Mouse (Mus musculus): ENCODE data around the gene Myo7a. TPM values are rescaled to one million over a fixed set of nuclear protein-coding genes. Genes with fewer than 3 reads are reported as not detected.

The Myo7a gene
- total and polyA plus RNA-seq, 2 experiments from 2014 or later, result 11.9 to 50.8 TPM

GRCm38 (mm10) chr7:98131751-98132150, 12.4 kb upstream of the Myo7a start:
- H3K4me3 ChIP-seq (ENCODE audit: low read length), result no peak overlapping the region
- TF ChIP-seq CTCF (IDR thresholded peaks at IDR 0.05; ENCODE audit: low read depth), result peak; percentile 45
- peaks cover 17% of the 10 kb centered on the region for H3K36me3 ChIP-seq (ENCODE audit: insufficient read depth, low read length)
- H3K9ac ChIP-seq (replicated peaks; ENCODE audit: low read length), result no peak overlapping the region
- WGBS, result 91% methylated on average over 8 of the region's 8 CpGs
- no peaks in the 10 kb centered on the region for H3K9me3 ChIP-seq (ENCODE audit: low read length)
- DNase-seq (ENCODE audit: low spot score) (no peak), ATAC-seq (0 out of 2 replicates have a peak, but pooled peaks have one; percentile 31)
- H3K27me3 ChIP-seq (ENCODE audit: insufficient read depth, low read length), result no peaks in the 10 kb centered on the region
- no peak overlapping the region for H3K4me2 ChIP-seq (ENCODE audit: low read depth, low read length)
- no peak overlapping the region for H3K27ac ChIP-seq
- no peaks in the 10 kb centered on the region for H3K4me1 ChIP-seq (ENCODE audit: insufficient read depth, low read length)

GRCm38 (mm10) chr7:98125473-98125872, 6.1 kb upstream of the Myo7a start:
- H3K9ac ChIP-seq (replicated peaks; ENCODE audit: low read length), result no peak overlapping the region
- H3K4me2 ChIP-seq (ENCODE audit: low read depth, low read length), result no peak overlapping the region
- H3K4me1 ChIP-seq (ENCODE audit: insufficient read depth, low read length), result no peaks in the 10 kb centered on the region
- DNase-seq (ENCODE audit: low spot score), result peak; percentile 39
- no peak overlapping the region for H3K4me3 ChIP-seq (ENCODE audit: low read length)
- TF ChIP-seq CTCF (IDR thresholded peaks at IDR 0.05; ENCODE audit: low read depth), result peak; percentile 55
- ATAC-seq, result no peak
- 43% methylated on average over 5 of the region's 5 CpGs for WGBS
- H3K27me3 ChIP-seq (ENCODE audit: insufficient read depth, low read length), result no peaks in the 10 kb centered on the region
- H3K9me3 ChIP-seq (ENCODE audit: low read length), result no peaks in the 10 kb centered on the region
- H3K36me3 ChIP-seq (ENCODE audit: insufficient read depth, low read length), result peaks cover 8% of the 10 kb centered on the region; the same call in 1 of the 2 replicates
- no peak overlapping the region for H3K27ac ChIP-seq

DNA sequence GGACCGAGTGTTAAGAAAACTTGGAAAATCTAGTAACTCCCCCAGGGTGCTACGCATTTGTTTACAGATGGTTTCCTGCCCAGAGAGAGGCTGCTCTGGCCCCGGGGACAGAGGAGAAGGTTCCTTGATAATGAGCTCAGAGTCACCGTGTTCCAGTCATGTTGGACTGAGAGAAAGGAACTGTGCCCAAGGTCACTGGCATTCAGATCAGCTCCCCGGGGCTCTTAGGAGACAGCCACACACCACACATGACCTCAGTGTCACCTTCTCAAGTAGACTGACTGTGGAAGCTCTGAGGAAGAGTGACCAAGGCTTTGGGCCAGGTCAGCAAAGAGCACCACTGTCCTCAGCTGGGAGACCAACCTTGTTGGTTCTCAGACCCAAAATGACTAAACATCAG, 5.4 kb upstream of the Myo7a start:
- no peaks in the 10 kb centered on the region for H3K27me3 ChIP-seq (ENCODE audit: insufficient read depth, low read length)
- DNase-seq (ENCODE audit: low spot score), result no peak
- peaks cover 3% of the 10 kb centered on the region; the same call in 1 of the 2 replicates for H3K36me3 ChIP-seq (ENCODE audit: insufficient read depth, low read length)
- H3K4me3 ChIP-seq (ENCODE audit: low read length), result no peak overlapping the region
- ATAC-seq, result no peak
- 69% methylated on average over 5 of the region's 5 CpGs for WGBS
- H3K4me2 ChIP-seq (ENCODE audit: low read depth, low read length), result no peak overlapping the region
- TF ChIP-seq CTCF (IDR thresholded peaks at IDR 0.05; ENCODE audit: low read depth), result no peak
- no peaks in the 10 kb centered on the region for H3K9me3 ChIP-seq (ENCODE audit: low read length)
- H3K27ac ChIP-seq, result no peak overlapping the region
- H3K4me1 ChIP-seq (ENCODE audit: insufficient read depth, low read length), result no peaks in the 10 kb centered on the region
- H3K9ac ChIP-seq (replicated peaks; ENCODE audit: low read length), result no peak overlapping the region

DNA sequence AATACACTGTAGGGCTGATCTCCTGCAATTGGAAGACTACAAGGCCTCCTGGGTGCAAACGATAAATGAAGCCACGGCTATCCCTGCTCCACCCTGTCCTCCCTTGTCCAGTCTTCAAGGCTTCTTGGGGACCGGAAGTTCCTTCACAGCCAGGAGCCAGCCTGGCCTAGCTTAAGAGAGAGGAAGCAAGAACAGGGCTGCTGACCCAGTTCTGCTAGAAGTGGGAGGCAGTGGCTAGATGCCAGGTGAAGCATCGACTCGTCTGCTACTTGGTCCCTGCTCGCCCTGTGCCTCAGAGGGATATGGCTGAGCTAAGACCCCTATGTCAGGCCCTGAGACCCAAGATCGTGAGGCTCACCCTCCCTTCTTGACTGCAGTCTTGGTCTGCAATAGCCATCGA, 2.3 kb upstream of the Myo7a start:
- Histone ChIP-seq H3K4me2 (ENCODE audit: low read depth, low read length) (no peak overlapping the region), H3K36me3 (ENCODE audit: insufficient read depth, low read length) (no peaks in the 10 kb centered on the region), H3K9me3 (ENCODE audit: low read length) (no peaks in the 10 kb centered on the region), H3K9ac (replicated peaks; ENCODE audit: low read length) (no peak overlapping the region), H3K27me3 (ENCODE audit: insufficient read depth, low read length) (no peaks in the 10 kb centered on the region), H3K4me1 (ENCODE audit: insufficient read depth, low read length) (no peaks in the 10 kb centered on the region), H3K27ac (no peak overlapping the region), H3K4me3 (ENCODE audit: low read length) (no peak overlapping the region)
- ATAC-seq (no peak), DNase-seq (ENCODE audit: low spot score) (no peak)
- TF ChIP-seq CTCF (IDR thresholded peaks at IDR 0.05; ENCODE audit: low read depth), result no peak
- WGBS, result 70% methylated on average over 8 of the region's 8 CpGs

- no peaks in the 10 kb centered on the region for H3K4me1 ChIP-seq (ENCODE audit: insufficient read depth, low read length)
- no peak for DNase-seq (ENCODE audit: low spot score)
- no peak overlapping the region for H3K4me3 ChIP-seq (ENCODE audit: low read length)
- H3K27me3 ChIP-seq (ENCODE audit: insufficient read depth, low read length), result no peaks in the 10 kb centered on the region
- no peaks in the 10 kb centered on the region for H3K36me3 ChIP-seq (ENCODE audit: insufficient read depth, low read length)
- no peak for TF ChIP-seq CTCF (IDR thresholded peaks at IDR 0.05; ENCODE audit: low read depth)
- 83% methylated on average over 3 of the region's 3 CpGs for WGBS
- no peak overlapping the region for H3K9ac ChIP-seq (replicated peaks; ENCODE audit: low read length)
- H3K4me2 ChIP-seq (ENCODE audit: low read depth, low read length), result no peak overlapping the region
- no peak overlapping the region for H3K27ac ChIP-seq
- ATAC-seq, result no peak
- H3K9me3 ChIP-seq (ENCODE audit: low read length), result no peaks in the 10 kb centered on the region
Observed at GRCm38 (mm10) chr7:98121241-98121640, 1.9 kb upstream of the Myo7a start.

DNA sequence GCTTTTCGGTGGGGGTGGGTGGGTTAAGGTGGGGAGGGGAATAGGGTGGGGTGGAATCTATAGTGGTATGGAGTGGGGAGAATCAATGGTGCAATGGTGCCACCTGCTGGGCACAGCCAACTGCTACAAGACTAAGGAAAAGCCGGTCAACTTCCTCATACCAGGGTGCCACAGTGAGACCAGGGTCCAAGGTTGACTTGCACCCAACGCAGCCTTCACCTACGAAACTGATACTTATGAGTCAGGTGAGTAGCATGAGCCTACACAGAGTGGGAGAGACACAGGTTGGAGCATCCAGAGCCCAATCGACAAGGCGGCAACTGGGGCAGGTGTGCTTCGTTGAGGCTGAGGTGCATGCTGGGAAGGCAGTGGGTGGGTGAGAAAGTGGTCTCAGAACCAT, 1.0 kb upstream of the Myo7a start:
- Histone ChIP-seq H3K27ac (no peak overlapping the region), H3K9ac (replicated peaks; ENCODE audit: low read length) (no peak overlapping the region), H3K4me3 (ENCODE audit: low read length) (no peak overlapping the region), H3K27me3 (ENCODE audit: insufficient read depth, low read length) (no peaks in the 10 kb centered on the region), H3K4me1 (ENCODE audit: insufficient read depth, low read length) (no peaks in the 10 kb centered on the region), H3K4me2 (ENCODE audit: low read depth, low read length) (peak overlapping the region; percentile 41), H3K36me3 (ENCODE audit: insufficient read depth, low read length) (no peaks in the 10 kb centered on the region), H3K9me3 (ENCODE audit: low read length) (no peaks in the 10 kb centered on the region)
- peak; percentile 78 for ATAC-seq
- TF ChIP-seq CTCF (IDR thresholded peaks at IDR 0.05; ENCODE audit: low read depth), result peak; percentile 84
- 9% methylated on average over 7 of the region's 7 CpGs for WGBS
- peak; percentile 82 for DNase-seq (ENCODE audit: low spot score)

GRCm38 (mm10) chr7:98119961-98120232, 573 bp upstream of the Myo7a start:
- no peaks in the 10 kb centered on the region for H3K27me3 ChIP-seq (ENCODE audit: insufficient read depth, low read length)
- DNase-seq (ENCODE audit: low spot score) (no peak), ATAC-seq (no peak)
- TF ChIP-seq CTCF (IDR thresholded peaks at IDR 0.05; ENCODE audit: low read depth), result no peak
- WGBS, result 80% methylated on average over 2 of the region's 2 CpGs
- no peaks in the 10 kb centered on the region for H3K36me3 ChIP-seq (ENCODE audit: insufficient read depth, low read length)
- no peak overlapping the region for H3K9ac ChIP-seq (replicated peaks; ENCODE audit: low read length)
- peak overlapping the region; percentile 41; the same call in 1 of the 2 replicates for H3K4me2 ChIP-seq (ENCODE audit: low read depth, low read length)
- H3K4me1 ChIP-seq (ENCODE audit: insufficient read depth, low read length), result no peaks in the 10 kb centered on the region
- no peak overlapping the region for H3K4me3 ChIP-seq (ENCODE audit: low read length)
- H3K9me3 ChIP-seq (ENCODE audit: low read length), result no peaks in the 10 kb centered on the region
- H3K27ac ChIP-seq, result no peak overlapping the region
